Mouse (Mus musculus) ES-CJ7 (cell line): ENCODE measurements around the gene Irgm1.
A peak's percentile ranks its signal among the peaks of the same experiment; 100 is the strongest.
"Not testable (repeated sequence)": the region's sequence is repeated elsewhere in the genome, so short reads cannot be mapped to it uniquely, and the experiment has no call there.

Experiments
- DNase-seq: peaks from one replicate; pipeline ENCODE4 v3.0.0; 2011; ENCODE audit warnings: low read depth, low spot score

Irgm1 gene

DNA sequence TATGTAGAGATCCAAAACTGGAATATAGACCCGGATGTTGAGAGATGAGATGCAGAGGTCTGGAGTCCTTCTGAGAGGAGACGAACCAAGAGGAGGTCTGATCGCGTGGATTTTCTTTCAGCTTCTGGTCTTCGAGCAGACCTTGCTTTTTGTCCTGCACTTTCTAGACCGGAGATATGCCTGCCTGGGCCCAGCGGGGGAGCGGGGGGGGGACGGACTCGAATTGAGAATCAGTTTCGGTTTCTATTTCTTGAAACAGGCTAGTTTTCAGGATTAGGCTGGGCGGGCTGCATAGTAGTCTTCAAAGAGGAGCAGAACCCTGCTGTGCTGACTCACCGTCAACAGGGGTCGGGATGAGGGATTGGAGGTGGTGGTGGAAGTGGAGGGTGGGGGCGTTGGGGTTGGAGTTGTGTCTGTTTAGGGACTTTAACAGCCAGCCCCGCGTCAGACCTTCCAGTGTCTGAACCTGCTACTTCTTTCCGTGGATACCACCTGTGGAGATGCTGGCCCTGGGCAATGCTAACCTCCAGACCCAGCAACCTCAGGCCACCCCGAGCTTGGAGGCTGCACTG lies at the start of gene Irgm1:
TSS of gene Irgm1 (minus strand) at position 483 of the 572 bp plus-strand sequence.
- DNase-seq: peak; percentile 81

DNA sequence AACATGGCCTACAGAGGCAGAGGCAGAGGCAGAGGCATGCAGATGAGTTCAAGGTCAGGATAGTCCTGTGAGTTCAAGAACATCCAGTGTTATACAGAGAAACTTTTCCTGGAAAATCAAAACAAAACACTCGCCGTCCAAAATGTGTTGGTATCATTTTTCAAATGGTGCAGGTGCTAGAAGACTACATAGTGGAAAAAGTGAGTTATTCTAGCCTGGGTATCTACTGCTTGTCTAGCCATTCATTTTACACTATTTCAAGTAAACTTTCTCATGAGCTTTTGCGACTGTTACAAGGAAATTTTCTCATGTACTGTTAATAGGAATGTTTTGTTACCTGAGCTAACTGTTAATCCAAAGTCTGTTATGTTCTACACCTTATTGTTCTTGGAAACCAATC lies 46.9 kb upstream of the Irgm1 start:
- DNase-seq: no peak

DNA sequence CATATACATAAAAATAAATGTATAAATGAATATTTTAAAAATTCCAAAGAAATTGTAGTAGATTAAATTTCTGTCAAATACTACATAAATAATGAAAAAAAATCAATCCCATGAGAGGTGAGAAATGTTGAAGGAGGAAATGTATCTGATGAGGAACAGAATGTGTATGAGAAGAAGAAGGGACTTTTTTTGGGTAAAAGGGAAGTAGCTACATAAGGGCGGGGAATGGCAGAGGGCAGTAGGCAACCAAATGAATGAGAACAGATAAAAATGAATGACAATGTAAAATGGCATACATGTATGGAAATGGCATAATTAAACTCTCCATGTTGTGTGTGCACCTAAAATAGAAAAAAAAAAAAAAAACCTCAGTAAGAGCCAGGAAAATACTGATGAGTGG lies 42.1 kb upstream of the Irgm1 start:
- DNase-seq: no peak

DNA sequence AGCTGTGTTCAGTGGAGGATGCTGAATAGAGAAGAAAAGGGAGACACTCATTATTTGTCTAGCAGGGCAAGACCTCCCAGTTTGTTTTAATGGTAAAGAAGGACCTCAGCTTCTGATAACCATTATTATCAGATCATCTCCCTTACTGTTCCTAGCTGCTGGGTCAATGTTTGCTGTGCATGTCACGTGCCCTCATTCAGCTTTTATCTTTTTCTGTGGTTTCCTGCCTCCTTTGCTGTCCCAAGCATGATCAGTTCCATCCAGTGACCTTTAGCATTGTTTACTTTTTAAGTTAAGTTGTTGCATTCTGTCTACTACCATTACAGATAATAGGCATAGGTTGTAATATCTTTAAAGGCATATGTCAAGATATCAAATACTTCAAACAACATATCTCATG lies 37.0 kb upstream of the Irgm1 start:
- DNase-seq: no peak

- DNase-seq: no peak
Observed at GRCm38 (mm10) chr11:48902021-48902420, 30.5 kb upstream of the Irgm1 start, which contains the start of gene Gm5431. Gene Gm5431 (minus strand): TSS chr11:48902214.

- DNase-seq: not testable (repeated sequence)
Observed at GRCm38 (mm10) chr11:48901567-48901930, 30.1 kb upstream of the Irgm1 start.

DNA sequence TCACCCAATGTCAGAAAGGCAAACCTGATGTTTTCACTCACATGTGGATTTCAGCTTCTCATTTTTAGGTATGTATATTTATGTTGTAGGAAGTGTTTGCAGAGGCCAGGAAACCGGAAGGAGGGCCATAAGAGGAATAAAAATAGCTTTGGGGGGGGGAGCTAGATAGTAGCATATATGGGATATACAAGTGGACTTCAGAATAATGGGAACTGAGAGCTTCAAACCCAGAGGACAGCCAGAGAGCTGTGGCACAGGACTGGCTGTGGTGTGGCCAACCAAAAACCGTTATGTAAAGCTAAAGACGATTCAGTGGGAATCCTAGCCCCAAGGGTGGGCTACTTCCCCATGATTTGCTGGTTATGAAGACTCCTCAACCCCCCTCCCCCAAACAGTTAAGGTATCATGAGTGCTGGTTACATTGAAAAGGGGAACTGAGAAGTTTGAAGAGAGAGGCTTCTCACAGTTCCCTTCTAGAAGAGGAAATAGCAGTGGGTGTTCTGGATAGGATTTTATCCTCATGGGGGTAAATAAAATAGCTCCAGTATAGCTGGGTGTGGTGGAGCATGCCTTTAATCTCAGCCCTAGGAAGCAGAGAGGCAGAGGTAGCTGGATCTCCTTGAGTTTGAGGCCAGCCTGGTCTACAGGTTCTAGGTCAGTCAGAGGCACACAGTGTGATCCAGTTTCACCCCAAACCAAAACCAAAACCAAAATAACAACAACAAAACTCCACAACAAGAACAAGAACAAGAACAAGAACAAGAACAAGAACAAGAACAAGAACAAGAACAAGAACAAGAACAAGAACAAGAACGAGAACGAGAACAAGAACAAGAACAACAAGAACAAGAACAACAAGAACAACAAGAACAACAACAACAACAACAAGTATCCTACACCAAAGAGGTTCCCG lies 29.4 kb upstream of the Irgm1 start:
- not testable (repeated sequence) for DNase-seq

DNA sequence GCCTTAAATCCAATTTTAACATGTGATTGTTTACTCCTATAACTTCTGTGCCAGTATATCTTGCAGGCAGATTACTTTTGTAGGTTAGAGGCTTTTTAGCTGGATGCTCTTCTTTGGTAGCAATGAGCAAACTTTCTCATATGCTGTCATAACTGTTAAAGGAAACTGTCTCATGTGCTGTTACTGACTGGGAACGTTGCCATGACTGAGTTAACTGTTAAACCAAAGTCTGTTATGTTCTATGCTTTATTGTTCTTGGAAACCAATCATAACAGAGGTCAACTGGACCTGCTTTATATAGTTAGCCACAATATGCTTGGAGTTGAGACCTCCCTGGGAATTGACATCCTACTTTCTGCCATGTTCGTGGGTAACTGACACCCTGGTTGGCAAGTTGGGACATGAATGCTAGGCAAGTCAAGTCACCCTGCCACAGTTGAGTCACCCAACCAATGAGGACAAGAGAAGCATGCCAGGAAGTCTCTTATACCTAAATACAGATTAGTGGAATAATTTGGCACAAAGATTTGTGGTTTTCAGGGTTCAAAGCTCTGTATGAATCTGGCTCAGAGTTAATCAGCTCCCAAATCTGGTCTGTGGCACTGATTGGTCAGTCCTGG lies 27.4 kb upstream of the Irgm1 start:
- no peak for DNase-seq

DNA sequence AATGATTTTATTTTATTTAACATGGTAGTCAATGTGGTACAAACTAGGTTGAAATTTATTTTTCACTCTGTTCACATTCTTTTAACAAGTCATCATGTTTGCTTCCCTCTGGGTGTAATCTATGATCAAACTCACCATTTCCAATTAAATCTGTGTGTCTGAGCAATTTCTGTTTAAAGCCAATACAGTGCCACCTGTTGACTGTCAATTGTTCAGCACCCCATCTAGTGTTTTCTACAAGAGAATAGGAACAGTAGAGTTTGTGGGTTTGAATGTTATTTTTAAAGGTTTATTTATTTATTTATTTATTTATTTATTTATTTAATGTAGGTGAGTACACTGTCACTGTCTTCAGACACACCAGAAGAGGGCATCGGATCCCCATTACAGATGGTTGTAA lies 5.2 kb upstream of the Irgm1 start:
- DNase-seq: no peak

DNA sequence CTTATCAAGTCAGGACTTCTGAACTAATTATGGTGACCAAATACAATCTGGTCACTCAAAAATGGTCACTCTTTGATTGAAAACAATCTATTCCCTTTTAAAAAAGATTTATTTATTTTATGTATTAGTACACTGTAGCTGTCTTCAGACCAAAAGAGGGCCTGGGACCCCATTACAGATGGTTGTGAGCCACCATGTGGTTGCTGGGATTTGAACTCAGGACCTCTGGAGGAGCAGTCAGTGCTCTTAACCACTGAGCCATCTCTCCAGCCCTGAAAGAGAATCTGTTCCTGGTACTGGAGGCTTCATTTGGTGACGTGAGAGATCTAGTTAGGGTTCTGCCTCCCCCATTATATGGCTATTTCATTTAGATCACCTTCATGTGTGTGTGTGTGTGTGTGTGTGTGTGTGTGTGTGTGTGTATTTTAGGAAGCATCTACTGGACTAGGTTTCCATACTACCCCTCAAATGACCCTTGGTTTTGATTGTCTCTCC lies 3.9 kb upstream of the Irgm1 start:
- not testable (repeated sequence) for DNase-seq

DNA sequence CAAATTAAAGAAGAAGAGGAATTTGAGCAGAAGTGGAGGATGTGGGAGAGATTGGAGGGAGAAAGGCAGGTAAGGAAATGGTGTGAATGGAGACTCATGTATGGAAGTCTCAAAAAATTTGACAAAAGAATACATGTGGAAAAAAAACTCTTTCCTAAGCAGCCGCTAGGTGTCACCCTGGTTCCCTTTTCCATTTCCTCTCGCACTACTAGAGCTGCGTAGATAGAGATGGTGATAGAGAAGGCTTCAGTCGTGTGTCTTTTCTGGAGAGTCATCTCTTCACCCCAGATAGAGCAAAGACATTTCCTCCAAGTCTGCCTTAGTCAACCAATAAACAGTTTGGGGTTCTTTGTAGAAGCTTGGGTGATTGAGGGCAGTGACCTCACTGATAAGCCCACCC lies 3.0 kb upstream of the Irgm1 start:
- peak; percentile 56 for DNase-seq

GRCm38 (mm10) chr11:48873591-48874290 lies 2.3 kb upstream of the Irgm1 start:
- DNase-seq: no peak

GRCm38 (mm10) chr11:48872695-48873300 lies 1.3 kb upstream of the Irgm1 start:
- DNase-seq: no peak

GRCm38 (mm10) chr11:48871817-48872541 lies 496 bp upstream of the Irgm1 start:
- DNase-seq: no peak

- DNase-seq: no peak
Observed at GRCm38 (mm10) chr11:48870781-48871180, 702 bp downstream of the Irgm1 start.

- DNase-seq: no peak
Observed at GRCm38 (mm10) chr11:48869380-48870110, 1.9 kb downstream of the Irgm1 start.

- no peak for DNase-seq
Observed at GRCm38 (mm10) chr11:48866481-48866880, 5.0 kb downstream of the Irgm1 start.

DNA sequence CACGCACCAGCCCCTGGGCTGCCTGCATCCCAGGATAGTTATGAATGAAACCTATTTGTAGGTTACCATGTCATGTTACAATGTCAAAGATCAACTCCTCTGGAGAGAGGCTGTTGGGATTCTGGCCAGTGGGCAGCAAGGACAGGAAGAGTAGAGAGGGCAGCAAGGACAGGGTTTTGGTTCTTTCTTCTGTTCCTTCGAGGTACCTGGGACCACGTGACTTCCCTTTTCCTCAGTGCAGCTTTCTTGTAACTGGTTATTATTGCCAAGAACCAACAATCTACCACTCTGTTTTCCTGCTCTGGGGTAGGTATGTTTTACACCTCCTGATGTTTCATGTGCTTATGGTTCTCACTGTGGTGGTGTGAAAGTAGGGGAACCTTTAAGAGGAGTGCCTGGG lies 7.7 kb downstream of the Irgm1 start:
- no peak for DNase-seq

- peak; percentile 67 for DNase-seq
Observed at GRCm38 (mm10) chr11:48862784-48863319, 8.6 kb downstream of the Irgm1 start.

DNA sequence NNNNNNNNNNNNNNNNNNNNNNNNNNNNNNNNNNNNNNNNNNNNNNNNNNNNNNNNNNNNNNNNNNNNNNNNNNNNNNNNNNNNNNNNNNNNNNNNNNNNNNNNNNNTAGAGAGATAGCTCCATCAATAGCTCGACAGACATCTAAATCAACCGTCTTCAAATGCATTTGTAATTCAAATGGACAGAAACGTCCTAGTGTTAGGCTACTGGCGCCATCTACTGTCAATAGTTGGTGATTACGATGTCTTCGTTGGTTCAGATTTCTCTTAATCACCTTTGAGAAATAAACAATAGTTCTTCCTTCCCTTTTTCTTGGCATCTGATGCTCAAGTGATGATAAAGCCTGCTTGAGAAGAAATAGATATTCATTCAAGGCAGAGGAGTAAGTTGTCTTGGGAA lies 12.5 kb downstream of the Irgm1 start:
- DNase-seq: peak; percentile 81
